Mouse (Mus musculus) WW6 (cell line): ENCODE data around the gene Tgfb1i1.

Experiments
- DNase-seq: peaks from one replicate; pipeline ENCODE4 v3.0.0-alpha.2; 2013; ENCODE audit warnings: low read depth, low spot score

Tgfb1i1 gene

GRCm38 (mm10) chr7:128288923-128289544, 42.4 kb downstream of the Tgfb1i1 start:
- no peak for DNase-seq

- DNase-seq: no peak
Measured at GRCm38 (mm10) chr7:128294785-128295184, 48.2 kb downstream of the Tgfb1i1 start.

- DNase-seq: no peak
Measured at GRCm38 (mm10) chr7:128296514-128296913, 49.9 kb downstream of the Tgfb1i1 start.

GRCm38 (mm10) chr7:128297291-128297616, 50.6 kb downstream of the Tgfb1i1 start:
- DNase-seq: no peak

- no peak for DNase-seq
Measured at GRCm38 (mm10) chr7:128297617-128298480, 51.2 kb downstream of the Tgfb1i1 start, which contains the start of gene BC017158. Gene BC017158 (minus strand): TSS chr7:128298170.

- DNase-seq: no peak
Measured at GRCm38 (mm10) chr7:128298481-128299342, 52.1 kb downstream of the Tgfb1i1 start.

- DNase-seq: no peak
Measured at GRCm38 (mm10) chr7:128300952-128301351, 54.3 kb downstream of the Tgfb1i1 start.

- no peak for DNase-seq
Measured at GRCm38 (mm10) chr7:128302151-128302550, 55.5 kb downstream of the Tgfb1i1 start.

GRCm38 (mm10) chr7:128304198-128304597, 57.6 kb downstream of the Tgfb1i1 start:
- no peak for DNase-seq

- no peak for DNase-seq
Measured at GRCm38 (mm10) chr7:128304907-128305306, 58.3 kb downstream of the Tgfb1i1 start.
